Mouse (Mus musculus) liver, embryonic 14.5 days (tissue): ENCODE results near the gene Tlx2. TPM values are rescaled to one million over a fixed set of nuclear protein-coding genes. Genes with fewer than 3 reads are reported as not detected.

Source experiments
- ATAC-seq: fragments of 200-750 bp; cut with Nextera tagmentation; 2 replicates; pipeline ENCODE4 v1.8.0; 2017; ENCODE audit warnings: moderate number of reproducible peaks, mild to moderate bottlenecking, moderate library complexity; ENCODE audit not compliant: insufficient read depth
- DNase-seq, 3 experiments: peaks; one replicate each; pipeline ENCODE4 v3.0.0-alpha.2; 2012 to 2013; ENCODE audit warnings: low read depth in 3 of 3, low spot score in 3 of 3
- H3K27ac ChIP-seq: fragments of 300-500 bp; sonication (generic); 2 replicates; pipeline ENCODE4 v1.5.1; 2014; ENCODE audit warnings: moderate library complexity, mild to moderate bottlenecking, control low read depth, inconsistent platforms
- H3K27me3 ChIP-seq: fragments of 300-500 bp; sonication (generic); 2 replicates; pipeline ENCODE4 v1.6.1; 2014; ENCODE audit warnings: mild to moderate bottlenecking, low read length, moderate library complexity; ENCODE audit not compliant: control insufficient read depth, insufficient read depth
- H3K36me3 ChIP-seq: fragments of 300-500 bp; sonication (generic); replicated peaks from 2 replicates; pipeline ENCODE4 v1.6.1; 2014; ENCODE audit warnings: low read depth; ENCODE audit not compliant: control insufficient read depth, insufficient read depth
- H3K4me1 ChIP-seq, 2 experiments: fragments of 200-500 bp in 1 of 2; fragments of 300-500 bp in 1 of 2; sonication (generic) in 1 of 2; replicated peaks; 2 replicates each; pipeline ENCODE4 v1.6.1; 2012 to 2014; ENCODE audit warnings: antibody characterized with exemption in 1 of 2, inconsistent platforms in 1 of 2, low read length in 1 of 2; ENCODE audit not compliant: control insufficient read depth in 2 of 2, insufficient read depth in 2 of 2
- H3K4me2 ChIP-seq: fragments of 300-500 bp; sonication (generic); 2 replicates; pipeline ENCODE4 v1.6.1; 2014; ENCODE audit warnings: low read depth, mild to moderate bottlenecking, control low read depth, moderate library complexity
- H3K4me3 ChIP-seq, 2 experiments: fragments of 200-500 bp in 1 of 2; fragments of 300-500 bp in 1 of 2; sonication (generic) in 1 of 2; 2 replicates each; pipeline ENCODE4 v1.5.1; 2012 to 2014; ENCODE audit warnings: low read depth in 2 of 2, low read length in 2 of 2, mild to moderate bottlenecking in 2 of 2, control low read depth in 1 of 2, inconsistent platforms in 1 of 2, moderate library complexity in 1 of 2; ENCODE audit not compliant: insufficient read depth in 1 of 2
- H3K9ac ChIP-seq: fragments of 300-500 bp; sonication (generic); replicated peaks from 2 replicates; pipeline ENCODE4 v1.6.1; 2014; ENCODE audit warnings: mild to moderate bottlenecking, control low read depth, moderate library complexity
- H3K9me3 ChIP-seq: fragments of 300-500 bp; sonication (generic); 2 replicates; pipeline ENCODE4 v1.6.1; 2016; ENCODE audit warnings: low read length, mixed read lengths; ENCODE audit not compliant: control insufficient read depth
- CTCF ChIP-seq: IDR thresholded peaks from 2 replicates; pipeline ENCODE4 v1.5.1; 2016; ENCODE audit warnings: antibody characterized with exemption, low read depth, control low read depth
- EP300 ChIP-seq: IDR thresholded peaks from 2 replicates; pipeline ENCODE4 v1.6.1; 2016; ENCODE audit warnings: antibody characterized with exemption, low read depth
- WGBS: fragments of 180-500 bp; shearing (Covaris S2); extraction: QIAGEN DNeasy Blood & Tissue Kit; methylation state at CpG from one replicate; pipeline ENCODE4 v1.1.7; 2014; ENCODE audit not compliant: insufficient replicate concordance; 5-methylcytosine and 5-hydroxymethylcytosine counted together
- microRNA counts: library from miRNA; unstranded; fragments of <30 nt; microRNA quantifications from one replicate; lab custom pipeline; 2016
- microRNA-seq: library from miRNA; unstranded; fragments of <30 nt; microRNA quantifications from one replicate; pipeline ENCODE4, GENCODE M21; 2016
- polyA plus RNA-seq, 2 experiments: library from polyadenylated mRNA; depleted of rRNA in 1 of 2; stranded (reverse) in 1 of 2; unstranded in 1 of 2; fragments of >200 nt; fragmentation: Nextera tagmentation in 1 of 2; extraction: Ambion mirVana in 1 of 2; gene quantifications; 2 replicates each; pipeline versions ENCODE4 v1.2.1 to v1.2.3; 2012 to 2014

The Tlx2 gene
- polyA plus RNA-seq, 2 experiments: not detected

- TF ChIP-seq EP300: no peak
- no peak for TF ChIP-seq CTCF
- Histone ChIP-seq H3K4me1 (peaks cover 70 to 80% of the 10 kb centered on the region in 2 experiments), H3K9ac (0 out of 2 replicates have a peak overlapping the region, but pooled peaks have one; percentile 27)
These were observed 49.1 kb downstream of the Tlx2 start for GRCm38 (mm10) chr6:83020836-83021593.

DNA sequence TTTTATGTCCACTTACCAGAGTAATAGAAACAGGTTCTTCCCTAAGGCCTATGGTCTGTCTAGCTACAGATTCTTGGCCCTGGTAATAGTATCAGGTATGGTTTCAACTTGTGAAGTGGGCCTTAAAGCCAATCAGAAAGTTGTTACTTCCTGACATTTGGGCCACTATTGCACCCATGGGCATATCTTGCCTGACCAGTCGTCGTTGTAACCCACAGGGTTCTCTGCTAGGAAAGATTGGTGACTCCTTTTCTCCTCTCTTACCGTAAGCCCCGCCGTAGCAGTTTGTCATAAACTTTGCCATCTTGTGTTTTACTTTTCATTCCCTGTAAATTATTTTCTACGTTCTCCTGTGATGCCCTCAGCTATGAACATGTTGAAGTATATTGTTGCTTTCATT, 50.0 kb downstream of the Tlx2 start:
- Histone ChIP-seq H3K4me3 (0 out of 4 replicates have a peak overlapping the region, but pooled peaks of 1 of the 2 experiments have one; percentile 4), H3K4me1 (peaks cover 79 to 86% of the 10 kb centered on the region in 2 experiments), H3K4me2 (peak overlapping the region; percentile 54), H3K27me3 (no peaks in the 10 kb centered on the region), H3K9me3 (no peaks in the 10 kb centered on the region), H3K36me3 (no peaks in the 10 kb centered on the region), H3K27ac (peak overlapping the region; percentile 84), H3K9ac (peak overlapping the region; percentile 48)
- TF ChIP-seq EP300: peak; percentile 83
- no peak for TF ChIP-seq CTCF
- DNase-seq: peak in 1 of 3 experiments; percentile 66
- WGBS: 21% methylated on average over 6 of the region's 6 CpGs
- ATAC-seq: peak; percentile 60

More at GRCm38 (mm10) chr6:83020836-83021593, 49.1 kb downstream of the Tlx2 start:
- WGBS: 75% methylated on average over 4 of the region's 4 CpGs
- ATAC-seq (no peak), DNase-seq (no peak)
- Histone ChIP-seq H3K4me2 (peak overlapping the region; percentile 54), H3K36me3 (no peaks in the 10 kb centered on the region), H3K27me3 (no peaks in the 10 kb centered on the region), H3K4me3 (no peak overlapping the region), H3K9me3 (no peaks in the 10 kb centered on the region), H3K27ac (peak overlapping the region; percentile 84)

DNA sequence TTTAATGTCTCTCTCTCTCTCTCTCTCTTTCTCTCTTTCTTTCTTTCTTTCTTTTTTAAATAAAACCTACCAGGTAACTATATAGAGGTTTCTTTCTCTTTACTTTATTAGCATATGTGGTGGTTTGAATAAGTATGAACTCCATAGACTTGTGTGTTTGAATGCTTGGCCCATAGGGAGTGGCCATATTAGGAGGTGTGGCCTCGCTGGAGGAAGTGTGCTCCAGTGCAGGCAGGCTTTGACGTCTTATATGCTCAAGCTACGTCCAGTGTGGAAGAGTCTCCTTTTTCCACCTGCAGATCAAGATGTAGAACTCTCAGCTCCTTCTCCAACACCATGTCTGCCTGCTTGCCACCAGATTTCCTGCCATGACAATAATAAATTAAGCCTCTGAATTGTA, 51.0 kb downstream of the Tlx2 start:
- Histone ChIP-seq H3K9me3 (no peaks in the 10 kb centered on the region), H3K27me3 (no peaks in the 10 kb centered on the region), H3K4me2 (no peak overlapping the region), H3K4me3 (no peak overlapping the region), H3K27ac (peak overlapping the region; percentile 84), H3K36me3 (no peaks in the 10 kb centered on the region), H3K9ac (no peak overlapping the region), H3K4me1 (peaks cover 80 to 84% of the 10 kb centered on the region in 2 experiments)
- WGBS: 61% methylated on average over 3 of the region's 3 CpGs
- no peak for ATAC-seq
- TF ChIP-seq CTCF (no peak), EP300 (no peak)
- no peak for DNase-seq

MicroRNAs within 50 kb of the gene (microRNA counts, 519-probe panel; counts per million panel counts)
- 69.9 counts per million for microRNA mmu-miR-3470a+mmu-miR-3470b (lab: Ali Mortazavi, UCI)

Small RNA genes lying within 50 kb of the gene (microRNA-seq; reads per million reads assigned to microRNA genes)
- gene Mir3470a (not detected), gene Mir7040 (not detected)

Other genes starting within 250 kb of the Tlx2 start
- gene Sema4f, start 130.5 kb downstream of the Tlx2 start, polyA plus RNA-seq (2012; rRNA removed): 0.03 and 0.04 TPM in 2 replicates
- gene Sema4f, start 130.5 kb downstream of the Tlx2 start, polyA plus RNA-seq (2014; fragmentation: Nextera tagmentation; extraction: Ambion mirVana): not detected in 2 replicates
- 7.7 and 9.4 TPM in 2 replicates for gene M1ap, start 123.4 kb downstream of the Tlx2 start, polyA plus RNA-seq (2012; rRNA removed)
- gene M1ap, start 123.4 kb downstream of the Tlx2 start, polyA plus RNA-seq (2014; fragmentation: Nextera tagmentation; extraction: Ambion mirVana): 14.4 and 15.0 TPM in 2 replicates
- gene Dok1, start 36.8 kb downstream of the Tlx2 start, polyA plus RNA-seq (2012; rRNA removed): 13.9 and 14.9 TPM in 2 replicates
- gene Dok1, start 36.8 kb downstream of the Tlx2 start, polyA plus RNA-seq (2014; fragmentation: Nextera tagmentation; extraction: Ambion mirVana): 12.7 and 15.7 TPM in 2 replicates
- 0.92 and 1.6 TPM in 2 replicates for gene Loxl3, start 36.1 kb downstream of the Tlx2 start, polyA plus RNA-seq (2012; rRNA removed)
- 1.1 TPM in 2 replicates for gene Loxl3, start 36.1 kb downstream of the Tlx2 start, polyA plus RNA-seq (2014; fragmentation: Nextera tagmentation; extraction: Ambion mirVana)
- 172 and 269 TPM in 2 replicates for gene Aup1, start 15.8 kb downstream of the Tlx2 start, polyA plus RNA-seq (2012; rRNA removed)
- gene Aup1, start 15.8 kb downstream of the Tlx2 start, polyA plus RNA-seq (2014; fragmentation: Nextera tagmentation; extraction: Ambion mirVana): 128 and 136 TPM in 2 replicates
- gene Htra2, start 15.0 kb downstream of the Tlx2 start, polyA plus RNA-seq (2012; rRNA removed): 75.7 and 80.9 TPM in 2 replicates
- gene Htra2, start 15.0 kb downstream of the Tlx2 start, polyA plus RNA-seq (2014; fragmentation: Nextera tagmentation; extraction: Ambion mirVana): 54.3 and 54.9 TPM in 2 replicates
- gene Dqx1, start 12.4 kb downstream of the Tlx2 start, polyA plus RNA-seq (2012; rRNA removed): 7.7 and 7.8 TPM in 2 replicates
- gene Dqx1, start 12.4 kb downstream of the Tlx2 start, polyA plus RNA-seq (2014; fragmentation: Nextera tagmentation; extraction: Ambion mirVana): 2.9 and 3.1 TPM in 2 replicates
- gene Pcgf1, start 7.6 kb upstream of the Tlx2 start, polyA plus RNA-seq (2012; rRNA removed): 16.5 and 21.0 TPM in 2 replicates
- 15.0 and 19.7 TPM in 2 replicates for gene Pcgf1, start 7.6 kb upstream of the Tlx2 start, polyA plus RNA-seq (2014; fragmentation: Nextera tagmentation; extraction: Ambion mirVana)
- gene Lbx2, start 16.1 kb upstream of the Tlx2 start, polyA plus RNA-seq (2012; rRNA removed): 0.27 and 0.46 TPM in 2 replicates
- gene Lbx2, start 16.1 kb upstream of the Tlx2 start, polyA plus RNA-seq (2014; fragmentation: Nextera tagmentation; extraction: Ambion mirVana): 0.35 TPM in 1 of 2 replicates, not detected in the other
- gene Ccdc142, start 31.3 kb upstream of the Tlx2 start, polyA plus RNA-seq (2012; rRNA removed): 1.0 and 1.1 TPM in 2 replicates
- gene Ccdc142, start 31.3 kb upstream of the Tlx2 start, polyA plus RNA-seq (2014; fragmentation: Nextera tagmentation; extraction: Ambion mirVana): 0.23 and 0.39 TPM in 2 replicates
- gene Gm42688, start 31.3 kb upstream of the Tlx2 start, polyA plus RNA-seq (2012; rRNA removed): 2.2 and 2.4 TPM in 2 replicates
- gene Gm42688, start 31.3 kb upstream of the Tlx2 start, polyA plus RNA-seq (2014; fragmentation: Nextera tagmentation; extraction: Ambion mirVana): 0.76 and 0.86 TPM in 2 replicates
- 41.1 and 56.6 TPM in 2 replicates for gene Mrpl53, start 38.7 kb upstream of the Tlx2 start, polyA plus RNA-seq (2012; rRNA removed)
- gene Mrpl53, start 38.7 kb upstream of the Tlx2 start, polyA plus RNA-seq (2014; fragmentation: Nextera tagmentation; extraction: Ambion mirVana): 87.1 and 87.4 TPM in 2 replicates
- gene Mogs, start 45.2 kb upstream of the Tlx2 start, polyA plus RNA-seq (2012; rRNA removed): 33.9 and 36.9 TPM in 2 replicates
- gene Mogs, start 45.2 kb upstream of the Tlx2 start, polyA plus RNA-seq (2014; fragmentation: Nextera tagmentation; extraction: Ambion mirVana): 28.2 and 32.4 TPM in 2 replicates
- gene Wbp1, start 51.3 kb upstream of the Tlx2 start, polyA plus RNA-seq (2012; rRNA removed): 27.7 and 33.6 TPM in 2 replicates
- gene Wbp1, start 51.3 kb upstream of the Tlx2 start, polyA plus RNA-seq (2014; fragmentation: Nextera tagmentation; extraction: Ambion mirVana): 22.0 and 27.1 TPM in 2 replicates
- 9.4 and 11.6 TPM in 2 replicates for gene Ino80b, start 55.1 kb upstream of the Tlx2 start, polyA plus RNA-seq (2012; rRNA removed)
- gene Ino80b, start 55.1 kb upstream of the Tlx2 start, polyA plus RNA-seq (2014; fragmentation: Nextera tagmentation; extraction: Ambion mirVana): 4.4 and 5.2 TPM in 2 replicates
- 11.1 TPM in 2 replicates for gene Rtkn, start 65.2 kb upstream of the Tlx2 start, polyA plus RNA-seq (2012; rRNA removed)
- 5.3 and 5.5 TPM in 2 replicates for gene Rtkn, start 65.2 kb upstream of the Tlx2 start, polyA plus RNA-seq (2014; fragmentation: Nextera tagmentation; extraction: Ambion mirVana)
- 0.15 and 0.44 TPM in 2 replicates for gene Wdr54, start 86.1 kb upstream of the Tlx2 start, polyA plus RNA-seq (2012; rRNA removed)
- 0.32 and 0.35 TPM in 2 replicates for gene Wdr54, start 86.1 kb upstream of the Tlx2 start, polyA plus RNA-seq (2014; fragmentation: Nextera tagmentation; extraction: Ambion mirVana)
- gene 1700003E16Rik, start 86.1 kb upstream of the Tlx2 start, polyA plus RNA-seq (2012; rRNA removed): not detected in 2 replicates
- gene 1700003E16Rik, start 86.1 kb upstream of the Tlx2 start, polyA plus RNA-seq (2014; fragmentation: Nextera tagmentation; extraction: Ambion mirVana): 0.06 and 0.15 TPM in 2 replicates
- 16.9 and 21.1 TPM in 2 replicates for gene Dctn1, start 95.6 kb upstream of the Tlx2 start, polyA plus RNA-seq (2012; rRNA removed)
- gene Dctn1, start 95.6 kb upstream of the Tlx2 start, polyA plus RNA-seq (2014; fragmentation: Nextera tagmentation; extraction: Ambion mirVana): 22.5 and 24.0 TPM in 2 replicates
- gene Slc4a5, start 149.5 kb upstream of the Tlx2 start, polyA plus RNA-seq (2012; rRNA removed): 1.1 and 1.4 TPM in 2 replicates
- 0.52 and 0.73 TPM in 2 replicates for gene Slc4a5, start 149.5 kb upstream of the Tlx2 start, polyA plus RNA-seq (2014; fragmentation: Nextera tagmentation; extraction: Ambion mirVana)